Mouse (Mus musculus) lung, embryonic 15.5 days (tissue): ENCODE measurements at regions not wholly inside any gene's neighbourhood (a gene's known extent, or its start where the extent isn't known, plus 50 kb on each side); places are given as distances from the start of the nearest gene placed in this dataset.

ENCODE experiments used
- ATAC-seq: fragments of 200-750 bp; cut with Nextera tagmentation; 2 replicates; pipeline ENCODE4 v1.8.0; 2017; ENCODE audit warnings: moderate number of reproducible peaks, borderline replicate concordance; ENCODE audit not compliant: low FRiP score, low TSS enrichment; ENCODE audit errors: extremely low read depth
- H3K27ac ChIP-seq: fragments of 300-500 bp; sonication (generic); 2 replicates; pipeline ENCODE4 v1.5.1; 2015; ENCODE audit warnings: moderate library complexity, mild to moderate bottlenecking, inconsistent platforms
- H3K27me3 ChIP-seq: fragments of 300-500 bp; sonication (generic); 2 replicates; pipeline ENCODE4 v1.6.1; 2015; ENCODE audit warnings: inconsistent platforms
- H3K36me3 ChIP-seq: fragments of 300-500 bp; sonication (generic); 2 replicates; pipeline ENCODE4 v1.6.1; 2015; ENCODE audit warnings: inconsistent platforms
- H3K4me1 ChIP-seq: fragments of 300-500 bp; sonication (generic); 2 replicates; pipeline ENCODE4 v1.6.1; 2015; ENCODE audit warnings: inconsistent platforms
- H3K4me2 ChIP-seq: fragments of 300-500 bp; sonication (generic); 2 replicates; pipeline ENCODE4 v1.6.1; 2015; ENCODE audit warnings: inconsistent platforms, mild to moderate bottlenecking, moderate library complexity
- H3K4me3 ChIP-seq: fragments of 300-500 bp; sonication (generic); 2 replicates; pipeline ENCODE4 v1.5.1; 2015; ENCODE audit warnings: mild to moderate bottlenecking, inconsistent platforms
- H3K9ac ChIP-seq: fragments of 300-500 bp; sonication (generic); 2 replicates; pipeline ENCODE4 v1.6.1; 2015; ENCODE audit warnings: inconsistent platforms
- H3K9me3 ChIP-seq: fragments of 300-500 bp; sonication (generic); 2 replicates; pipeline ENCODE4 v1.6.1; 2016; ENCODE audit warnings: inconsistent platforms
- WGBS: fragments of 180-500 bp; shearing (Covaris S2); methylation state at CpG from one replicate; pipeline ENCODE4 v1.1.7; 2015; 5-methylcytosine and 5-hydroxymethylcytosine counted together

DNA sequence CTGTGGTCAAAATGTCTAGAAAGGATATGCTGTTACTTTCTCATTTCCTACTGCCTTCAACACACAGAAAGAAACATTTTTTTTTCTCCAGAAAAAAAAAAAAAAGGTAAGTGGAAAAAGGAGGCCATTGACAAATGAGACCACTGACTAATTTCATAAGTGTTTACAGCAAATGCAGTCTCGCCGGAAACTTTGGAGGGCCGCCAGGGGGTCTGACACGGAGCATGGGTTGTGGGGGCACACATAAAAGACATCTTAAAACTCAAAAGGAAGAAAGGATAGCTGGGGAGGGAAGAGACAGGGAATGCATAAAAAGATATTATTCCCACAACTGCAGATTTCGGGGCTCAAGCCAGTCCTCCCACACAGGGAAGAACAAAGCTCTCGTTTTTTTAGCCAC is 109.3 kb downstream of the Tex36 start:
- no peak for ATAC-seq
- Histone ChIP-seq H3K27ac (no peak overlapping the region), H3K4me2 (no peak overlapping the region), H3K9me3 (no peaks in the 10 kb centered on the region), H3K4me3 (no peak overlapping the region), H3K4me1 (peaks cover 9% of the 10 kb centered on the region), H3K36me3 (no peaks in the 10 kb centered on the region), H3K9ac (no peak overlapping the region), H3K27me3 (no peaks in the 10 kb centered on the region)
- 13% methylated on average over 6 of the region's 6 CpGs for WGBS

DNA sequence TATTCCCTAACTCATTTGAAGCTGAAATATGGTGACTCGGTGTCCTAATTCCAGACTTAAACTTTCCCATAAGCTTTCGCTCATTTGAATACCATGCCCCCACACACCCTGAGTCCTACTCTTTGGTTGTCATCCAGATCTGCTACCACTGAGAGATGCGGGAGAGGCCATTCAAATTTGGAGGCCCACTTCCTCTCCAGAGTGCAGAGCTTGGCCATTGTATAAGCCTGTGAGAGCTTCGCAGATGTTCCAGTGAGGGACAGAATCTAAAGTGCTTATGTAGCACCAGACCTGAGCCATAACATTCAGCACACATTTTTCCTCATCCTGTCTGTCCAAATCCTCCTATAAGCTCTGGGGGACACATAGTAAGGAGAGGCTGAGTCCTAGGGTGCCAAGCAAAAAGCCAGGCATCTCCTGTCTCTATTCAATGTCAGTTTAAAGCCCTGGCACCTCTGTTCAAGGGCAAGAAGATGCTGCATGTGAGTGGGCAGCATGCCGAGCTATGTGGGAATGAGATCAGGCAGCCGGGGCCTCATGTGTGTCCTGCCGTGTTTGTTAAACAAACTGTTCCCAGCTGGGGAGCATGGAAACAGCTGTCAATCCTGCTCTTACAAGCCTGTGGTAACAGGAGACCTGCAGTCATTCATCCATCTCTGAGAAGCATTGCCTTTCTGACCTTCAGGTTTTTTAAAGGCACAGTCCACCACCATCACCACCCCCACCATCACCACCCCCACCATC is 113.9 kb downstream of the Tex36 start:
- 39% methylated on average over 7 of the region's 7 CpGs for WGBS
- H3K4me1 ChIP-seq, result peaks cover 7% of the 10 kb centered on the region
- H3K36me3 ChIP-seq, result no peaks in the 10 kb centered on the region
- no peak overlapping the region for H3K4me3 ChIP-seq
- no peak overlapping the region for H3K4me2 ChIP-seq
- no peak overlapping the region for H3K27ac ChIP-seq
- H3K9ac ChIP-seq, result no peak overlapping the region
- peak; percentile 51; the same call in 1 of the 2 replicates for ATAC-seq
- no peaks in the 10 kb centered on the region for H3K9me3 ChIP-seq
- H3K27me3 ChIP-seq, result no peaks in the 10 kb centered on the region

DNA sequence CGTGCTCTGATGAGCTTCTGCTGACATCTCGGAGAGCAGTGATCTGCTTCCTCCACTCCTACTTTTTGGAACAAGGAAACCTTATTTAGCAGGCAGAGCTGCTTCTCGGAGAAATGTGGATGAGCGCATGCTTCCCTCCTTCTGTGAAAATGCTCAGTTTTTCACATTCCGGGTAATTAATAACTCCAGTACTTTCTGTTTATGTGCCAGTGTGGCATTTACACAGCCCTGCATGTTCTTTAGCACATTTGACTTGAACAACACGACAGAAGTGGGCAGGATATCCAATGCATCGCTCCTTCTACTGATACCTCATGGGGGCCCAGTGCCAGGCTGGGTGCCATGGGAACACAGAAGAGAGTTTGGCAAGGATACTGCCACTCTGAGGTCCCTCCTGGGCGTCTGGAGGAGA is 117.5 kb downstream of the Tex36 start:
- WGBS, result 73% methylated on average over 8 of the region's 8 CpGs
- Histone ChIP-seq H3K4me1 (peaks cover 7% of the 10 kb centered on the region; the same call in 1 of the 2 replicates), H3K27ac (no peak overlapping the region), H3K27me3 (no peaks in the 10 kb centered on the region), H3K4me3 (no peak overlapping the region), H3K4me2 (no peak overlapping the region), H3K9ac (no peak overlapping the region), H3K9me3 (no peaks in the 10 kb centered on the region), H3K36me3 (no peaks in the 10 kb centered on the region)
- ATAC-seq, result no peak

GRCm38 (mm10) chr7:133481529-133481928 is 120.4 kb downstream of the Tex36 start:
- no peak for ATAC-seq
- H3K4me2 ChIP-seq, result no peak overlapping the region
- H3K27me3 ChIP-seq, result no peaks in the 10 kb centered on the region
- no peaks in the 10 kb centered on the region for H3K9me3 ChIP-seq
- H3K4me1 ChIP-seq, result peaks cover 5% of the 10 kb centered on the region; the same call in 1 of the 2 replicates
- 50% methylated on average over 6 of the region's 6 CpGs for WGBS
- H3K27ac ChIP-seq, result no peak overlapping the region
- H3K9ac ChIP-seq, result no peak overlapping the region
- no peak overlapping the region for H3K4me3 ChIP-seq
- no peaks in the 10 kb centered on the region for H3K36me3 ChIP-seq

DNA sequence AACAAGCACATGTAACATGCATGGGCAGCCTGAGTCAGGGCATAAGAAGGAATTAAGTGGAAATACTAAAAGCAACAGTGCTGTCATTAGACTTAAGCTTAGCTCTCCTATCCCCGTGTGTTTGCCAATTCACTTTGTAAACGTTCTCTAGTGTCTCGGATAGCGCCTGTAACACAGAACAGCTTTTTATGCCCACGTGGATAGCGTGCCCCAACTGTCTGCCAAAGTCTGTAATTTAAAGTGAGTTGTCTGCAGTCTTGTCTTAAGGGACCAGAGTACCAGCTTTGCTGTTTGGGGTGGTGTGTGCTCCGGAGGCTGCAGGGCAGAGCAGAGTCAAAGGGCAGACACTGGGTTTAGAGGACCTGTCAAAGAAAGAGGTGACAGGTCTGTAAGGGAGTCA is 122.3 kb downstream of the Tex36 start:
- Histone ChIP-seq H3K9ac (no peak overlapping the region), H3K36me3 (no peaks in the 10 kb centered on the region), H3K27ac (no peak overlapping the region), H3K4me1 (peaks cover 5% of the 10 kb centered on the region; the same call in 1 of the 2 replicates), H3K4me3 (no peak overlapping the region), H3K9me3 (no peaks in the 10 kb centered on the region), H3K4me2 (no peak overlapping the region), H3K27me3 (no peaks in the 10 kb centered on the region)
- 20% methylated on average over 7 of the region's 7 CpGs for whole genome bisulfite sequencing
- ATAC-seq, result no peak

DNA sequence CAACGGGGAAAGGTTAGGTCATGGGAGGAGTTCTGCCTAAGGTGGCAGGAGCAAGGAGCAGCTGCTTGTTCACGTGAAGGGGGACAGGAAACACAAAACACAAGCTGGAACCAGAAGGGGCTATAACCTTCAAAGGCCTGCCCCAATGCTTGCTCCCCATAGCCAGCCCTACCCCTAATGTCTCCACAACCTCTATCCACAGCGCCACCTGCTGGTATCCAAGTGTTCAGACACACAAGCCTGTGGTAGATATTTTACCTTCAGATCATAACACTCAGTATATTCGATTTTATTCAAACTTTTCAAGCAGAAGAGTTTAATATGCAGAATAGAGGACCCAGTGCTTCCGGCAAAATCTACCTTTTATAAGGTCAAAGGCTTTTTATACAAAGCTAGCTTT is 124.0 kb downstream of the Tex36 start:
- Histone ChIP-seq H3K27ac (no peak overlapping the region), H3K9me3 (no peaks in the 10 kb centered on the region), H3K36me3 (no peaks in the 10 kb centered on the region), H3K4me3 (no peak overlapping the region), H3K9ac (no peak overlapping the region), H3K27me3 (no peaks in the 10 kb centered on the region), H3K4me1 (peaks cover 5% of the 10 kb centered on the region; the same call in 1 of the 2 replicates), H3K4me2 (no peak overlapping the region)
- WGBS, result 72% methylated on average over 5 of the region's 5 CpGs
- no peak for ATAC-seq

GRCm38 (mm10) chr7:133477221-133477620 is 124.7 kb downstream of the Tex36 start:
- Histone ChIP-seq H3K4me2 (no peak overlapping the region), H3K36me3 (no peaks in the 10 kb centered on the region), H3K9ac (no peak overlapping the region), H3K4me1 (peaks cover 5% of the 10 kb centered on the region; the same call in 1 of the 2 replicates), H3K4me3 (no peak overlapping the region), H3K27ac (no peak overlapping the region), H3K9me3 (no peaks in the 10 kb centered on the region), H3K27me3 (no peaks in the 10 kb centered on the region)
- no peak for ATAC-seq
- 91% methylated on average over 6 of the region's 6 CpGs for WGBS

DNA sequence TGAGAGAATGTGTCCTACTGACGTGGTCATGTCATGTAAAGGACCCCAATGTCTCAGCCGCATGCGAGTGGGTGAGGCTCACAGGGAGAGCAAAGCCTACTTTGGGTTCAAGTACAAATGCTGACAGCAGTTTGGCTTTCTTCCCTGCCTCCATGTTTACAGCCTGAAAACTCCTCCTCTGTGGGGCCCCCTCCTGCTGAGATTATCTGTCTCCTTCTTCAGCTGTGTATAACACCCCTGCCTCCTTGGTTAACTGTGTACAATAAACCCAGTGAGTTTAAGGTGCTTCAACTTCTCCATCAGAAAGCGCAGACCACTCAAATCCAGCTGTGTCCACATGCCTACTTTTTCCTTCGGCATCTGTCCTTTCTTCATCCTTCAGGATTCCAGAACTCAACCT is 130.3 kb downstream of the Tex36 start:
- Histone ChIP-seq H3K9ac (no peak overlapping the region), H3K4me2 (no peak overlapping the region), H3K9me3 (no peaks in the 10 kb centered on the region), H3K36me3 (no peaks in the 10 kb centered on the region), H3K27ac (no peak overlapping the region), H3K4me1 (peaks cover 12% of the 10 kb centered on the region; the same call in 1 of the 2 replicates), H3K27me3 (no peaks in the 10 kb centered on the region), H3K4me3 (no peak overlapping the region)
- WGBS, result 64% methylated on average over 5 of the region's 5 CpGs
- ATAC-seq, result peak; percentile 39; the same call in 1 of the 2 replicates

- ATAC-seq, result 0 out of 2 replicates have a peak, but pooled peaks have one; percentile 27
These were observed 131.4 kb downstream of the Tex36 start for GRCm38 (mm10) chr7:133470620-133470958.

GRCm38 (mm10) chr7:133469952-133470619 is 131.9 kb downstream of the Tex36 start:
- no peak overlapping the region for H3K4me3 ChIP-seq
- H3K27me3 ChIP-seq, result no peaks in the 10 kb centered on the region
- peaks cover 12% of the 10 kb centered on the region; the same call in 1 of the 2 replicates for H3K4me1 ChIP-seq
- H3K4me2 ChIP-seq, result no peak overlapping the region
- no peaks in the 10 kb centered on the region for H3K9me3 ChIP-seq
- WGBS, result 26% methylated on average over 6 of the region's 6 CpGs
- no peaks in the 10 kb centered on the region for H3K36me3 ChIP-seq
- no peak overlapping the region for H3K9ac ChIP-seq
- 0 out of 2 replicates have a peak, but pooled peaks have one; percentile 46 for ATAC-seq
- no peak overlapping the region for H3K27ac ChIP-seq

More at GRCm38 (mm10) chr7:133470620-133470958, 131.4 kb downstream of the Tex36 start:
- peak overlapping the region; percentile 31; the same call in 1 of the 2 replicates for H3K27ac ChIP-seq
- peaks cover 12% of the 10 kb centered on the region; the same call in 1 of the 2 replicates for H3K4me1 ChIP-seq
- 24% methylated on average over 3 of the region's 3 CpGs for WGBS
- no peak overlapping the region for H3K4me3 ChIP-seq
- H3K27me3 ChIP-seq, result no peaks in the 10 kb centered on the region
- H3K4me2 ChIP-seq, result no peak overlapping the region
- H3K36me3 ChIP-seq, result no peaks in the 10 kb centered on the region
- no peak overlapping the region for H3K9ac ChIP-seq
- H3K9me3 ChIP-seq, result no peaks in the 10 kb centered on the region

DNA sequence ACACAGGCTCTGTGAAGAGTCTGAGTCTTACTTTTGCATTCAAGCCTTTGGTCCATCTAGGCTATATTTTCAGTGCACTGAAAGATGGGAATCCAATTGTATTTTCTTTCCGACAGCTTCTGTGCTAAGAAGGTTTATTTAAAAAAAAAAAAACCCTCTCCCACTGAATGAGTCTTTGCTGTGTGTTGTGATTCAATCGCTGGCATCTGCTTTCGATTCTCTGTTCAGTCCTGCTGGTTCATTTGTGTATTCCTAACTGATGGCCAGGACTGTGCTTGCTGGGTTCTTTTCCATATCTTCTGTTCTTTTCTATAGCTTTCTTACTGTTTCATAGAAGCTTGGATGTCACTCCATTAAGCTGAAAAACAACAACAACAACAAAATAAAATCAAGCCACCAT is 132.9 kb downstream of the Tex36 start:
- no peak overlapping the region for H3K27ac ChIP-seq
- H3K4me2 ChIP-seq, result no peak overlapping the region
- no peaks in the 10 kb centered on the region for H3K36me3 ChIP-seq
- H3K9me3 ChIP-seq, result no peaks in the 10 kb centered on the region
- no peak overlapping the region for H3K4me3 ChIP-seq
- H3K4me1 ChIP-seq, result peaks cover 12% of the 10 kb centered on the region; the same call in 1 of the 2 replicates
- ATAC-seq, result no peak
- no peak overlapping the region for H3K9ac ChIP-seq
- 51% methylated on average over 3 of the region's 3 CpGs for WGBS
- H3K27me3 ChIP-seq, result no peaks in the 10 kb centered on the region

DNA sequence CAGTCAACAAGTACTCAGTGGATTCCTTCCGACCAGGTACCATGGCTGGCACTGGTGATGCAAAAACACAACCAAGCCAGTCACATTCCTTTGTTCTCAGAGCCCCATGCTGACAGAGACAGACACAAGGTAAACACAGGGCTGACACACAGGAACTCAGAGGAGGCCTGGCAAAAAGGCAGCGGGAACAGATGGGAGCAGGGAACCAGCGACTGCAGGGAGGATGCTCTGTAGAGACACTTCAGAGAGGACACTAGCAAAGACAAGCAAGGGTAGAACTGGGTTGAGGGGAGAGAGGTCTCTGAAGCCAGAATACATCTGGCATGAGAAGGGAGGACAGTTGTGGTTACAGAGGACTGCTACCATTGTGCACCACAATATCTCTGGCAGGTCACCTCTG is 133.6 kb downstream of the Tex36 start:
- Histone ChIP-seq H3K4me3 (no peak overlapping the region), H3K4me1 (peaks cover 12% of the 10 kb centered on the region; the same call in 1 of the 2 replicates), H3K9me3 (no peaks in the 10 kb centered on the region), H3K27ac (no peak overlapping the region), H3K9ac (no peak overlapping the region), H3K36me3 (no peaks in the 10 kb centered on the region), H3K27me3 (no peaks in the 10 kb centered on the region), H3K4me2 (no peak overlapping the region)
- 41% methylated on average over 3 of the region's 3 CpGs for WGBS
- ATAC-seq, result no peak
